Mouse (Mus musculus) small intestine, adult 2 months (tissue): Measurements from ENCODE around the gene Wdr4. TPM values are rescaled to one million over a fixed set of nuclear protein-coding genes. Genes with fewer than 3 reads are reported as not detected.

ENCODE experiments used
- H3K27ac ChIP-seq: fragments of 200-500 bp; 2 replicates; pipeline ENCODE4 v1.5.1; 2012; ENCODE audit warnings: low read depth, low read length, control low read depth, inconsistent platforms; ENCODE audit not compliant: insufficient read depth
- H3K27me3 ChIP-seq: fragments of 200-500 bp; 2 replicates; pipeline ENCODE4 v1.6.1; 2012; ENCODE audit warnings: mild to moderate bottlenecking, moderate library complexity, low read length, inconsistent platforms; ENCODE audit not compliant: control insufficient read depth, insufficient read depth
- H3K36me3 ChIP-seq: fragments of 200-500 bp; 2 replicates; pipeline ENCODE4 v1.6.1; 2012; ENCODE audit warnings: mild to moderate bottlenecking, low read length, control low read depth, inconsistent platforms; ENCODE audit not compliant: control insufficient read depth, insufficient read depth
- H3K4me1 ChIP-seq: fragments of 200-500 bp; 2 replicates; pipeline ENCODE4 v1.6.1; 2012; ENCODE audit warnings: low read length, inconsistent platforms, mixed read lengths; ENCODE audit not compliant: control insufficient read depth, insufficient read depth, insufficient read length
- H3K4me3 ChIP-seq: fragments of 200-500 bp; 2 replicates; pipeline ENCODE4 v1.5.1; 2012; ENCODE audit warnings: low read depth, mild to moderate bottlenecking, control low read depth, inconsistent platforms, low read length, moderate library complexity
- CTCF ChIP-seq: fragments of 200-500 bp; IDR thresholded peaks from 2 replicates; pipeline ENCODE4 v1.5.1; 2012; ENCODE audit warnings: low read depth, mild to moderate bottlenecking, control low read depth, inconsistent platforms, low read length, moderate library complexity, mixed read lengths; ENCODE audit not compliant: insufficient replicate concordance, insufficient read length; ENCODE audit errors: extremely low read depth
- POLR2A ChIP-seq: fragments of 200-500 bp; IDR thresholded peaks from 2 replicates; pipeline ENCODE4 v1.6.1; 2012; ENCODE audit warnings: low read depth, mild to moderate bottlenecking, control low read depth, inconsistent platforms, low read length, moderate library complexity
- WGBS: fragments of 180-500 bp; shearing (Covaris S2); methylation state at CpG from one replicate; pipeline ENCODE4 v1.1.7; 2018; 5-methylcytosine and 5-hydroxymethylcytosine counted together
- polyA plus RNA-seq: library from polyadenylated mRNA; depleted of rRNA; stranded (reverse); fragments of >200 nt; gene quantifications from 2 replicates; pipeline ENCODE4 v1.2.3, GENCODE M21; 2012; rRNA removed

Wdr4 gene
- polyA plus RNA-seq = 13.5 and 25.4 TPM in 2 replicates

GRCm38 (mm10) chr17:31519946-31520838, at the start of gene Wdr4, which contains the start of gene Ndufv3:
Gene Wdr4, minus strand, starts transcription at chr17:31519980.
Gene Ndufv3, plus strand, starts transcription at chr17:31520115.
- WGBS = under 1% methylated on average over 45 of the region's 45 CpGs
- Histone ChIP-seq H3K4me3 (peak within 1 kb of the TSS; percentile 98), H3K27ac (peak within 1 kb of the TSS; percentile 86), H3K36me3 (peaks cover 14% of the 10 kb centered on the region), H3K27me3 (no peaks in the 10 kb centered on the region), H3K4me1 (peaks cover 4% of the 10 kb centered on the region)
- no peak for TF ChIP-seq CTCF
- peak; percentile 83 for TF ChIP-seq POLR2A

- no peak for TF ChIP-seq CTCF
- TF ChIP-seq POLR2A = no peak
- Histone ChIP-seq H3K27ac (no peak overlapping the region), H3K4me3 (no peak overlapping the region), H3K4me1 (peaks cover 6% of the 10 kb centered on the region; the same call in 1 of the 2 replicates), H3K27me3 (no peaks in the 10 kb centered on the region), H3K36me3 (no peaks in the 10 kb centered on the region)
- 76% methylated on average over 6 of the region's 6 CpGs for WGBS
Measured at GRCm38 (mm10) chr17:31566276-31566675, 46.5 kb upstream of the Wdr4 start.

- peak overlapping the region; percentile 100 for H3K4me3 ChIP-seq
- no peaks in the 10 kb centered on the region for H3K36me3 ChIP-seq
- peaks cover 6% of the 10 kb centered on the region; the same call in 1 of the 2 replicates for H3K4me1 ChIP-seq
- H3K27me3 ChIP-seq = no peaks in the 10 kb centered on the region
- H3K27ac ChIP-seq = peak overlapping the region; percentile 81
- WGBS = under 1% methylated on average over 86 of the region's 88 CpGs
- TF ChIP-seq CTCF = no peak
- TF ChIP-seq POLR2A = peak; percentile 3; the same call in 1 of the 2 replicates
Measured at GRCm38 (mm10) chr17:31565141-31566056, 45.6 kb upstream of the Wdr4 start.

GRCm38 (mm10) chr17:31564858-31565140, 45.0 kb upstream of the Wdr4 start:
- Histone ChIP-seq H3K27me3 (no peaks in the 10 kb centered on the region), H3K4me1 (peaks cover 6% of the 10 kb centered on the region; the same call in 1 of the 2 replicates), H3K27ac (peak overlapping the region; percentile 44; the same call in 1 of the 2 replicates), H3K36me3 (no peaks in the 10 kb centered on the region), H3K4me3 (peak overlapping the region; percentile 100)
- TF ChIP-seq CTCF (no peak), POLR2A (peak; percentile 32; the same call in 1 of the 2 replicates)
- 1% methylated on average over 20 of the region's 44 CpGs for WGBS

- no peaks in the 10 kb centered on the region for H3K36me3 ChIP-seq
- no peaks in the 10 kb centered on the region for H3K27me3 ChIP-seq
- peaks cover 6% of the 10 kb centered on the region; the same call in 1 of the 2 replicates for H3K4me1 ChIP-seq
- peak within 1 kb of the TSS; percentile 89 for H3K27ac ChIP-seq
- WGBS = under 1% methylated on average over 72 of the region's 72 CpGs
- H3K4me3 ChIP-seq = peak within 1 kb of the TSS; percentile 100
- TF ChIP-seq CTCF (no peak), POLR2A (no peak)
Measured at GRCm38 (mm10) chr17:31564015-31564857, 44.5 kb upstream of the Wdr4 start, which contains the start of gene Pknox1. Gene Pknox1, plus strand, starts transcription at chr17:31564734.

- no peaks in the 10 kb centered on the region for H3K27me3 ChIP-seq
- peak overlapping the region; percentile 79 for H3K4me3 ChIP-seq
- no peak for TF ChIP-seq CTCF
- TF ChIP-seq POLR2A = no peak
- H3K4me1 ChIP-seq = peaks cover 6% of the 10 kb centered on the region; the same call in 1 of the 2 replicates
- WGBS = 16% methylated on average over 12 of the region's 12 CpGs
- peak overlapping the region; percentile 89 for H3K27ac ChIP-seq
- H3K36me3 ChIP-seq = no peaks in the 10 kb centered on the region
Measured at GRCm38 (mm10) chr17:31563632-31564014, 43.8 kb upstream of the Wdr4 start.
